Mouse (Mus musculus) left cerebral cortex, adult 8-10 months (tissue): Measurements from ENCODE around the gene Smtnl2. TPM values are rescaled to one million over a fixed set of nuclear protein-coding genes. Genes with fewer than 3 reads are reported as not detected.
"Not testable (repeated sequence)": the region's sequence is repeated elsewhere in the genome, so short reads cannot be mapped to it uniquely, and the experiment has no call there.

Experiments used
- DNase-seq, 2 experiments: peaks; one replicate each; pipeline ENCODE4 v3.0.0; 2022; ENCODE audit warnings: low spot score in 2 of 2
- microRNA-seq, 2 experiments: library from miRNA; unstranded; fragments of <30 nt; microRNA quantifications; one replicate each; pipeline ENCODE4 v1.2.0; 2022
- total RNA-seq, 4 experiments: library from RNA; stranded (reverse); gene quantifications; 2 replicates each; pipeline ENCODE4 v1.2.4; 2022

Smtnl2 gene
- total RNA-seq, 4 experiments from 2014 or later: 0.89 to 2.9 (median 1.1) TPM

GRCm38 (mm10) chr11:72362347-72362741 lies 49.2 kb downstream of the Smtnl2 start, which contains the start of gene Tekt1:
Gene Tekt1, minus strand, starts transcription at chr11:72362442.
- DNase-seq: no peak

- peak; percentile 44 to 65 for DNase-seq
Observed at GRCm38 (mm10) chr11:72361385-72362346, 49.8 kb downstream of the Smtnl2 start.

GRCm38 (mm10) chr11:72354971-72355728 lies 56.4 kb downstream of the Smtnl2 start:
- DNase-seq: peak in 1 of 2 experiments; percentile 32

- no peak for DNase-seq
Observed at GRCm38 (mm10) chr11:72353186-72353585, 58.3 kb downstream of the Smtnl2 start.

- no peak for DNase-seq
Observed at GRCm38 (mm10) chr11:72352272-72352671, 59.2 kb downstream of the Smtnl2 start.

- DNase-seq: no peak
Observed at GRCm38 (mm10) chr11:72349652-72350051, 61.9 kb downstream of the Smtnl2 start.

GRCm38 (mm10) chr11:72349016-72349415 lies 62.5 kb downstream of the Smtnl2 start:
- peak in 1 of 2 experiments; percentile 51 for DNase-seq

- no peak for DNase-seq
Observed at GRCm38 (mm10) chr11:72348563-72348962, 63.0 kb downstream of the Smtnl2 start.

GRCm38 (mm10) chr11:72344486-72344885 lies 67.0 kb downstream of the Smtnl2 start:
- no peak for DNase-seq

GRCm38 (mm10) chr11:72343904-72344303 lies 67.6 kb downstream of the Smtnl2 start:
- DNase-seq: no peak

GRCm38 (mm10) chr11:72343238-72343625 lies 68.3 kb downstream of the Smtnl2 start:
- DNase-seq: not testable (repeated sequence)

- DNase-seq: peak in 1 of 2 experiments; percentile 41
Observed at GRCm38 (mm10) chr11:72342549-72343237, 68.8 kb downstream of the Smtnl2 start.

GRCm38 (mm10) chr11:72339716-72340115 lies 71.8 kb downstream of the Smtnl2 start:
- DNase-seq: no peak

Small RNA genes within 50 kb of the gene (microRNA-seq; reads per million reads assigned to microRNA genes)
- 0 reads per million in 2 experiments for gene Mir6338

Other genes starting within 250 kb of the Smtnl2 start
- gene Gm43951, start 204.9 kb downstream of the Smtnl2 start, total RNA-seq: 10 to 100 TPM in 2 of 4 experiments, 1 to 10 TPM in 2; 8.3 to 12.7 (median 10.1) TPM
- gene 4933427D14Rik, start 204.3 kb downstream of the Smtnl2 start, total RNA-seq: 10 to 100 TPM; 23.7 to 35.2 (median 28.0) TPM
- gene Txndc17, start 204.2 kb downstream of the Smtnl2 start, total RNA-seq: 10 to 100 TPM; 24.9 to 37.3 (median 30.2) TPM
- 10 to 100 TPM; 14.4 to 17.8 (median 15.2) TPM for gene Med31, start 196.1 kb downstream of the Smtnl2 start, total RNA-seq
- gene Slc13a5, start 144.5 kb downstream of the Smtnl2 start, total RNA-seq: 10 to 100 TPM; 15.6 to 18.8 (median 17.2) TPM
- 10 to 100 TPM in 2 of 4 experiments, 1 to 10 TPM in 2; 5.6 to 11.8 (median 10.1) TPM for gene Xaf1, start 110.1 kb downstream of the Smtnl2 start, total RNA-seq
- gene Fbxo39, start 97.3 kb downstream of the Smtnl2 start, total RNA-seq: not detected
- 1 to 10 TPM; 1.3 to 3.5 (median 2.5) TPM for gene Tekt1, start 49.3 kb downstream of the Smtnl2 start, total RNA-seq
- under 1 TPM in 1 of 4 experiments, not detected in 3; 0.23 TPM for gene Ggt6, start 23.8 kb upstream of the Smtnl2 start, total RNA-seq
- 10 to 100 TPM; 48.1 to 54.6 (median 51.3) TPM for gene Mybbp1a, start 29.6 kb upstream of the Smtnl2 start, total RNA-seq
- 10 to 100 TPM; 47.3 to 55.4 (median 51.1) TPM for gene Spns2, start 78.2 kb upstream of the Smtnl2 start, total RNA-seq
- gene Spns3, start 138.8 kb upstream of the Smtnl2 start, total RNA-seq: 1 to 10 TPM in 1 of 4 experiments, under 1 TPM in 3; 0.32 to 1.1 (median 0.68) TPM
- gene Ube2g1, start 195.6 kb upstream of the Smtnl2 start, total RNA-seq: 10 to 100 TPM; 41.9 to 47.2 (median 44.4) TPM